Mouse (Mus musculus) midbrain, embryonic 16.5 days (tissue): ENCODE measurements around the gene Git1. TPM values are rescaled to one million over a fixed set of nuclear protein-coding genes. Genes with fewer than 3 reads are reported as not detected.

Source experiments
- polyA plus RNA-seq: library from polyadenylated mRNA; unstranded; fragments of >200 nt; fragmentation: Nextera tagmentation; extraction: Ambion mirVana; gene quantifications from 2 replicates; pipeline ENCODE4 v1.2.1, GENCODE M21; 2015

Gene Git1
- polyA plus RNA-seq, 1 experiment from 2014 or later: 15.9 TPM

Other genes starting within 250 kb of the Git1 start
- gene Coro6, start 31.2 kb upstream of the Git1 start, polyA plus RNA-seq: 0.19 and 0.39 TPM in 2 replicates
- 31.9 and 33.7 TPM in 2 replicates for gene Ankrd13b, start 3.9 kb upstream of the Git1 start, polyA plus RNA-seq
- gene Abhd15, start 21.6 kb downstream of the Git1 start, polyA plus RNA-seq: 2.4 and 3.1 TPM in 2 replicates
- gene Trp53i13, start 22.4 kb downstream of the Git1 start, polyA plus RNA-seq: 10.5 and 12.6 TPM in 2 replicates
- not detected in 2 replicates for gene Gm10392, start 25.6 kb downstream of the Git1 start, polyA plus RNA-seq
- 25.3 and 25.4 TPM in 2 replicates for gene Taok1, start 114.3 kb downstream of the Git1 start, polyA plus RNA-seq
- 2.9 and 3.2 TPM in 2 replicates for gene Nufip2, start 192.6 kb downstream of the Git1 start, polyA plus RNA-seq
- gene Cryba1, start 231.7 kb downstream of the Git1 start, polyA plus RNA-seq: 0.24 and 0.47 TPM in 2 replicates